Mouse (Mus musculus) hindbrain, embryonic 11.5 days (tissue): ENCODE data around the gene Bend6. TPM values are rescaled to one million over a fixed set of nuclear protein-coding genes. Genes with fewer than 3 reads are reported as not detected.

Experiments
- ATAC-seq: fragments of 200-750 bp; cut with Nextera tagmentation; 2 replicates; pipeline ENCODE4 v1.8.0; 2017; ENCODE audit warnings: mild to moderate bottlenecking, moderate TSS enrichment, moderate library complexity; ENCODE audit not compliant: low FRiP score
- DNase-seq: peaks from one replicate; pipeline ENCODE4 v3.0.0-alpha.2; 2015; ENCODE audit warnings: low spot score
- H3K27ac ChIP-seq: fragments of 300-500 bp; sonication (generic); 2 replicates; pipeline ENCODE4 v1.5.1; 2014; ENCODE audit warnings: mild to moderate bottlenecking, low read depth, low read length
- H3K27me3 ChIP-seq: fragments of 300-500 bp; sonication (generic); 2 replicates; pipeline ENCODE4 v1.6.1; 2014; ENCODE audit warnings: mild to moderate bottlenecking, low read length, moderate library complexity, mixed read lengths; ENCODE audit not compliant: control insufficient read depth, insufficient read depth
- H3K36me3 ChIP-seq: fragments of 300-500 bp; sonication (generic); 2 replicates; pipeline ENCODE4 v1.6.1; 2014; ENCODE audit warnings: mild to moderate bottlenecking, low read length, moderate library complexity, mixed read lengths; ENCODE audit not compliant: control insufficient read depth, insufficient read depth
- H3K4me1 ChIP-seq: fragments of 300-500 bp; sonication (generic); replicated peaks from 2 replicates; pipeline ENCODE4 v1.6.1; 2014; ENCODE audit warnings: low read length, mixed read lengths; ENCODE audit not compliant: control insufficient read depth, insufficient read depth
- H3K4me2 ChIP-seq: fragments of 300-500 bp; sonication (generic); replicated peaks from 2 replicates; pipeline ENCODE4 v1.6.1; 2014; ENCODE audit warnings: mild to moderate bottlenecking, low read depth, low read length
- H3K4me3 ChIP-seq: fragments of 300-500 bp; sonication (generic); 2 replicates; pipeline ENCODE4 v1.5.1; 2014; ENCODE audit warnings: low read depth, low read length
- H3K9ac ChIP-seq: fragments of 300-500 bp; sonication (generic); 2 replicates; pipeline ENCODE4 v1.6.1; 2014; ENCODE audit warnings: low read depth, low read length
- H3K9me3 ChIP-seq: fragments of 300-500 bp; sonication (generic); 2 replicates; pipeline ENCODE4 v1.6.1; 2016; ENCODE audit warnings: low read length; ENCODE audit not compliant: control insufficient read depth
- WGBS: fragments of 180-500 bp; shearing (Covaris S2); extraction: QIAGEN DNeasy Blood & Tissue Kit; methylation state at CpG from one replicate; pipeline ENCODE4 v1.1.7; 2014; 5-methylcytosine and 5-hydroxymethylcytosine counted together
- polyA plus RNA-seq: library from polyadenylated mRNA; unstranded; fragments of >200 nt; fragmentation: Nextera tagmentation; extraction: Ambion mirVana; gene quantifications from 2 replicates; pipeline ENCODE4 v1.2.1, GENCODE M21; 2014

Bend6 gene
- polyA plus RNA-seq, 1 experiment from 2014 or later, result 3.8 TPM

- Histone ChIP-seq H3K9ac (no peak overlapping the region), H3K9me3 (no peaks in the 10 kb centered on the region), H3K4me3 (no peak overlapping the region), H3K27ac (no peak overlapping the region), H3K4me2 (no peak overlapping the region), H3K4me1 (no peaks in the 10 kb centered on the region), H3K27me3 (no peaks in the 10 kb centered on the region), H3K36me3 (no peaks in the 10 kb centered on the region)
- DNase-seq, result no peak
- no peak for ATAC-seq
- WGBS, result 76% methylated on average over 7 of the region's 7 CpGs
Measured at GRCm38 (mm10) chr1:33922975-33923374, 15.4 kb upstream of the Bend6 start.

- 93% methylated on average over 5 of the region's 5 CpGs for WGBS
- ATAC-seq (no peak), DNase-seq (no peak)
- no peak overlapping the region for H3K4me2 ChIP-seq
- no peak overlapping the region for H3K9ac ChIP-seq
- no peak overlapping the region for H3K4me3 ChIP-seq
- no peaks in the 10 kb centered on the region for H3K36me3 ChIP-seq
- no peak overlapping the region for H3K27ac ChIP-seq
- H3K4me1 ChIP-seq, result no peaks in the 10 kb centered on the region
- no peaks in the 10 kb centered on the region for H3K27me3 ChIP-seq
- H3K9me3 ChIP-seq, result no peaks in the 10 kb centered on the region
Measured at GRCm38 (mm10) chr1:33916554-33916953, 8.9 kb upstream of the Bend6 start.

- WGBS, result 87% methylated on average over 8 of the region's 8 CpGs
- ATAC-seq (no peak), DNase-seq (no peak)
- Histone ChIP-seq H3K36me3 (no peaks in the 10 kb centered on the region), H3K9ac (no peak overlapping the region), H3K4me2 (no peak overlapping the region), H3K4me1 (peaks cover 2% of the 10 kb centered on the region; the same call in 1 of the 2 replicates), H3K27me3 (0 out of 2 replicates have a peak, but pooled peaks cover 4% of the 10 kb centered on the region), H3K27ac (no peak overlapping the region), H3K4me3 (no peak overlapping the region), H3K9me3 (no peaks in the 10 kb centered on the region)
Measured at GRCm38 (mm10) chr1:33911589-33911988, 4.0 kb upstream of the Bend6 start.

DNA sequence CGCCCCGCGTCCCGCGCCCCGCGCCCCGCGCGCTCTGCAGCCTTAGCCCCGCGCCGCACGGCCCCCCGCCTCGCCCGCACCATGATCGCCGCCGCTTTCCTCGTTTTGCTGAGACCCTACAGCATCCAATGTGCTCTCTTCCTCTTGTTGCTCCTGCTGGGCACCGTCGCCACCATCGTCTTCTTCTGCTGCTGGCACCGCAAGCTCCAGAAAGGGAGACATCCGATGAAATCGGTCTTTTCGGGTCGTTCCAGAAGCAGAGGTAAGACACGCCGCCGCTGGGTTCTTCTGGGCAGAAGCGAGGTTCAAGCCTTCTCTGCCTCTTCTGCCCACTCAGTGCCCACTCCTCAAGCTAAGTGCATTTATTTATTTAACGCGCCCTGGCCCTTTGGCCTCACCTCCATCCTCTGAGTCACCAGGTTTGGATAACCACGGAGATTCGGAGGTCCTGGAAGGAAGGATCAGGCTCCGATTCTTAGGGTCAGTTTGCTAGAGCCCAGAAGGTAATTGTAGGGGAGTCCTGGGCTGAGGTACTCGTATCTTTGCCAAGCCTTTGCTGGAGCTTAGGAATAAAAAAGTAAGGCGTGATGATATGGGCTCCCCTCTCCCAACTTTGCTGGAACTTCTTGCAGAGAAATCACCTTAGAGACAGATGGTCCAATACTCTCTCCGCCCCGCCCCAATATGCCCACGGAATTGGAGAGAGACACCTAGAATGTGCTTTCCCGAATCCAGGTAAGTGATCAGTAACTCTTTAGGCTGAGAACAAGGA is 761 bp upstream of the Bend6 start, which contains the start of gene Dst:
Gene Dst (plus strand): TSS at position 35 of the 772 bp plus-strand sequence.
- peak within 1 kb of the TSS; percentile 70 for H3K27ac ChIP-seq
- peak; percentile 8; the same call in 1 of the 2 replicates for ATAC-seq

DNA sequence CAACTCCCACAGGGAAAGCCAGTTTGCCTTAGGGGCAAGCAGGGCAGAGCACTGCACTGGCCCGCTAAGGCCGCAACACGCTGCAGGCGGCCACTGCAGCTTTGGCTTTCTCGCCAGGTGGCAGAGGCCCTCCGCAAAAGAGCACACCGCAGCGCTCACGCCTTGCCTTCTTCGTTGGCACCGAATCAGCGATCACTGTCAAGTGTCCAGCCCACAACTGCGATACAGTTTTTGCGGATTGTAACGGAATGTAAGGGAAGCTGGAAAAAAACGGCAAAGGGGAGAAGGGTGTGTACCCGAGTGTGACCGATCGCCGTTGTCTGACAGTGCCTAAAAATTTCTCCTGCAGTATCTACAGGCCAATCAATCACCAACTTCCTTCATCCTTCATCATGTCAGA is 689 bp downstream of the Bend6 start:
- H3K4me1 ChIP-seq, result peaks cover 2% of the 10 kb centered on the region; the same call in 1 of the 2 replicates
- WGBS, result 1% methylated on average over 20 of the region's 20 CpGs
- ATAC-seq (peak; percentile 57), DNase-seq (no peak)
- peak overlapping the region; percentile 63 for H3K4me3 ChIP-seq
- H3K4me2 ChIP-seq, result peak overlapping the region; percentile 89
- no peaks in the 10 kb centered on the region for H3K9me3 ChIP-seq
- H3K27me3 ChIP-seq, result 0 out of 2 replicates have a peak, but pooled peaks cover 4% of the 10 kb centered on the region
- H3K36me3 ChIP-seq, result no peaks in the 10 kb centered on the region
- H3K9ac ChIP-seq, result peak overlapping the region; percentile 68; the same call in 1 of the 2 replicates
- no peak overlapping the region for H3K27ac ChIP-seq

More for the DNA sequence above, 761 bp upstream of the Bend6 start, which contains the start of gene Dst:
- no peak for DNase-seq
- Histone ChIP-seq H3K36me3 (no peaks in the 10 kb centered on the region), H3K27me3 (0 out of 2 replicates have a peak, but pooled peaks cover 4% of the 10 kb centered on the region), H3K4me3 (peak within 1 kb of the TSS; percentile 63), H3K4me1 (peaks cover 2% of the 10 kb centered on the region; the same call in 1 of the 2 replicates), H3K9me3 (no peaks in the 10 kb centered on the region), H3K4me2 (peak within 1 kb of the TSS; percentile 89), H3K9ac (peak within 1 kb of the TSS; percentile 68)
- WGBS, result 5% methylated on average over 35 of the region's 44 CpGs

GRCm38 (mm10) chr1:33906216-33906615 is 1.4 kb downstream of the Bend6 start:
- H3K27me3 ChIP-seq, result 0 out of 2 replicates have a peak, but pooled peaks cover 4% of the 10 kb centered on the region
- no peak overlapping the region for H3K4me3 ChIP-seq
- peaks cover 2% of the 10 kb centered on the region; the same call in 1 of the 2 replicates for H3K4me1 ChIP-seq
- no peak overlapping the region for H3K27ac ChIP-seq
- no peak overlapping the region for H3K9ac ChIP-seq
- H3K9me3 ChIP-seq, result no peaks in the 10 kb centered on the region
- H3K4me2 ChIP-seq, result no peak overlapping the region
- 39% methylated on average over 10 of the region's 10 CpGs for WGBS
- no peaks in the 10 kb centered on the region for H3K36me3 ChIP-seq
- DNase-seq (no peak), ATAC-seq (no peak)

- Histone ChIP-seq H3K36me3 (no peaks in the 10 kb centered on the region), H3K27me3 (0 out of 2 replicates have a peak, but pooled peaks cover under 1% of the 10 kb centered on the region), H3K4me3 (no peak overlapping the region), H3K4me2 (no peak overlapping the region), H3K9ac (no peak overlapping the region), H3K9me3 (no peaks in the 10 kb centered on the region), H3K4me1 (peaks cover under 1% of the 10 kb centered on the region; the same call in 1 of the 2 replicates), H3K27ac (no peak overlapping the region)
- ATAC-seq (no peak), DNase-seq (no peak)
- WGBS, result 26% methylated on average over 9 of the region's 9 CpGs
Measured at GRCm38 (mm10) chr1:33903587-33903986, 4.0 kb downstream of the Bend6 start.

GRCm38 (mm10) chr1:33900175-33900574 is 7.4 kb downstream of the Bend6 start:
- H3K27me3 ChIP-seq, result no peaks in the 10 kb centered on the region
- 94% methylated on average over 8 of the region's 8 CpGs for WGBS
- H3K9me3 ChIP-seq, result no peaks in the 10 kb centered on the region
- DNase-seq (no peak), ATAC-seq (no peak)
- no peaks in the 10 kb centered on the region for H3K36me3 ChIP-seq
- no peak overlapping the region for H3K4me3 ChIP-seq
- H3K4me1 ChIP-seq, result no peaks in the 10 kb centered on the region
- no peak overlapping the region for H3K27ac ChIP-seq
- H3K9ac ChIP-seq, result no peak overlapping the region
- H3K4me2 ChIP-seq, result no peak overlapping the region

DNA sequence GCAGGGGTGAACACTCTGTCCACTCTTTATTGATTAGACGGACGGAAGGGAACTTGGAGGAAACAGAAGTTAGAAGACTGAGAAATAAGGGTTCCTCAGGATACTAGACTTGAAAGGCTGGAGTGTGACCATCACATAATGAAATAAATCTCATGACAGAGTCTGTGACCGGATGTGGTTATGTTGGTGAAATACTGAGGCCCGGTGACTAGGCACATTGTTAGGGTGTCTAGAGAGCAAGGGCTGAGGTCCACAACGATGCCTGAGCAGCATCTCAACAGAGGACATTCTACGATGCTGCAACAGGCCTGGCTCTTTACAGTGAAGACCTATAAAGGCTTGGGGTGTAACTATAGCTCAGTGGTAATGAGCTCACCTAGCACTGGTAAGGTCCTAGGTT is 9.2 kb downstream of the Bend6 start:
- no peak for ATAC-seq
- Histone ChIP-seq H3K4me1 (no peaks in the 10 kb centered on the region), H3K36me3 (no peaks in the 10 kb centered on the region), H3K9ac (no peak overlapping the region), H3K27ac (no peak overlapping the region), H3K27me3 (no peaks in the 10 kb centered on the region), H3K4me2 (no peak overlapping the region), H3K9me3 (no peaks in the 10 kb centered on the region), H3K4me3 (no peak overlapping the region)
- WGBS, result 89% methylated on average over 6 of the region's 6 CpGs
- DNase-seq, result no peak
